Mouse (Mus musculus) brain, embryonic 18.5 days (tissue): ENCODE data around the gene Kremen2.
A peak's percentile ranks its signal among the peaks of the same experiment; 100 is the strongest.

Experiments used
- DNase-seq: peaks from one replicate; pipeline ENCODE4 v3.0.0-alpha.2; 2012; ENCODE audit warnings: low read depth, low spot score

Gene Kremen2

GRCm38 (mm10) chr17:23737493-23738445 is 7.9 kb downstream of the Kremen2 start:
- no peak for DNase-seq

DNA sequence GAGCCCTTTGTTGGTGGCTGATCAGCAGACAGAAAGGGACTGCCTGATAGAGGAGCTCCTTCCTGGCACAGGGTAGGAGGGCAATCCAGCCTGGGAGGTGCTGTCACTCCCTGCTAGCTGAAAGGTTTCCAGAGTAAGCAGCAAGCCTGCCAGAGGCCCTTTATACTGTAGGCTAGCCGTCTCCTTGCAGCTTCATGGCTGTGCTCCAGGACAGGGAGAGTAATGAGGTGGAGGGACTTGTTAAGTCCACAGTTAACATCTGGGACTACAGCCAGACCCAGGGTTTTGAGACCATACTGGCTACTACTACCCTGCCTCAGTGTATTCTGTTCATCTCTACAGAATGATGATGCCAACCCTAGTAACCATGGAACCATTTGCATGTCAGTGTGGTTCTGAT is 11.3 kb downstream of the Kremen2 start:
- no peak for DNase-seq

DNA sequence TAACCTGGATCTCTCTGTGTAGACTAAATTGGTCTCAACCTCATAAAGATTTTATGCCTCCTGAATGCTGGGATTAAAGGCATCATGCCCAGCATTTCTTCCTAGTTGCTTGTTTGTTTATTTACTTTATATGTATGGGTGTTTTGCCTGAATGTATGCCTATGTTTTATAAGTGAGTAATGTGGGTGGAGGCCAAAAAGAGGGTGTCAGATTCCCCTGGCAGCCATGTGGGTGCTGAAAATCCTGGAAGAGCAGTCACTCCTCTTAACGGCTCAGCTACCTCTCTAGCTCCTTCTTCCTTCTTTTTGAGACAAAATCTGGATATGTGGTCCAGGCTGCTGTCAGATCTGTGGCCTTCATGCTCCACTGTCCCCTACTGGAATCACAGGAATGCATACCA is 15.2 kb downstream of the Kremen2 start:
- DNase-seq = no peak

DNA sequence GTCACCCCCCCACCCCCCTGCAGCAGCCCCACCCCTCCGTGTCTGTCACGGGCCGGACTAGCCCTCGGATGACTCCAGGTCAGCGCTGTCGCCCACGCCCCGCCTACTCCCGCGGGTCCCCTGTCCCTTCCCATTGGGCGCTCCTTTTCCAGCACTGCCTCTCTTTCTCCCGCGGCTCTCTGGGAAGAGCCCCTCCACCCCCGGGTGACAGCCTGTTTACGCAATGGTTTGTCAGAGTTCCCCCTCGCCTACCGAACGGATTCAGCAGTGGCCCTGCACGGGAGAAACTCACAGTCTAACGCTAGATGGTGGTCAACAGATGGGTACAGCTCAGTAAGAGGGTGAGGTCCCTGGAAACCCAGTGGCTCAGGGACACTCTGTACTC is 18.9 kb downstream of the Kremen2 start:
- no peak for DNase-seq

- peak; percentile 84 for DNase-seq
Observed at GRCm38 (mm10) chr17:23725999-23726757, 19.5 kb downstream of the Kremen2 start, which contains the start of gene Pkmyt1. Pkmyt1 (plus strand) TSS chr17:23726336.

- DNase-seq = no peak
Observed at GRCm38 (mm10) chr17:23725477-23725876, 20.2 kb downstream of the Kremen2 start.

GRCm38 (mm10) chr17:23722376-23723125 is 23.1 kb downstream of the Kremen2 start, which contains the start of gene 1520401A03Rik:
1520401A03Rik (minus strand) TSS chr17:23722783.
- DNase-seq = no peak

DNA sequence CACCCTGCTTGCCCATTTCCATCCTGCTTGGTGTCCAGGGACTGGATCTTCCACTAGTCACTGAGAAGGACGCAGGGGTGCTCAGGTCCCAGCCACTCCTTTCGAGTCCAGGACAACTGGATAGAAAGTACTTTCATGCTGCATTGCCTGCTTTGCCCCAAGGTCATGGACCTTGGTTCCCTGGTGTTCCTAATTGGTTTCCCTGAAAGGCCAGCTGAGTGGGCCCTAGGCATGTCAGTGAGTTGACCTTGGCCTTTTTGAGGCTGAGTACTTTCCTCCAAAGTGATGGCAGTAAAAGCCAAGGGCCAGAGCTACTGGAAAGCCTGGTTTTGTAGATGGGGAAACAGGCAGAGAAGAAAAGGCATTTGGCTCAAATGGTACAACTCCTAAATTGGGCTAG is 23.7 kb downstream of the Kremen2 start:
- no peak for DNase-seq

DNA sequence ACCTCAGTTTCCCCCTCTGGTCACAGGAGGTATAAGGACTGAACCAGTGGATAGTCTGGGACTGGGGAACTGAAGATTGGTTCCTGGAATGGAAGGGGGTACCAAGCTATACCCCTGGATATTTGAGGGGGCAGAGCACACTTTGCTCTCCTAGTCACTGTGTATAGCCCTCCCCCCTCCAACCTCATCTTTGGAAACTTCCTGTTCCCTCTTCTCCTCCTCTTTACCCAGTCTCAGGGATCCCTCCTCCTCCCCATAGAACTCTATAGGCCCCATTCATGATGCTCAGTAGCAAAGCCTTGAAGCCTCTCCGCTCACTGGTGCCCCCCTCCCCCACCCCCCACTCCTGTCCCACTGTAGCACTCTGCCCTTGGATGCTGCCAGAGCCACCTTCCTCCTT is 26.2 kb downstream of the Kremen2 start:
- DNase-seq = no peak

DNA sequence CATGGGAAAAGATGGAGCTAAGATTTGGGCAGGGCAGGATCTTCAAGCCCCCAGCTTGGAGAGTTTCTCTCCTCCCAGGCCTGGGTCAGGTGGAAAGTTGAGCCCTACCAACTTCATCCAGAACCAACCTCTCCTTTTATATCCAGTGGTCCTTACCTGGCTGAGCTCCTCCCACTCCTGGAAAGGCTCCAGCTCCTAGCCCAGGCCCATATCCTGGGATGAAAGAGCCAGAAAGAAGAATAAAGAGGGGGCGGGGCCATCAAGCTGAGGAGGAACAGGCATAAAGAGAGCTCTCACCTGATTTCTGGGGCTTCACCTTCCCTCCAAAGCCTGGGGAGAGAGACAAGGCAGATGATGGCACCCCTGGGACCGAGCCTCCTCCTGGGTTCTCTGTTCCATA is 28.6 kb downstream of the Kremen2 start:
- DNase-seq = no peak

DNA sequence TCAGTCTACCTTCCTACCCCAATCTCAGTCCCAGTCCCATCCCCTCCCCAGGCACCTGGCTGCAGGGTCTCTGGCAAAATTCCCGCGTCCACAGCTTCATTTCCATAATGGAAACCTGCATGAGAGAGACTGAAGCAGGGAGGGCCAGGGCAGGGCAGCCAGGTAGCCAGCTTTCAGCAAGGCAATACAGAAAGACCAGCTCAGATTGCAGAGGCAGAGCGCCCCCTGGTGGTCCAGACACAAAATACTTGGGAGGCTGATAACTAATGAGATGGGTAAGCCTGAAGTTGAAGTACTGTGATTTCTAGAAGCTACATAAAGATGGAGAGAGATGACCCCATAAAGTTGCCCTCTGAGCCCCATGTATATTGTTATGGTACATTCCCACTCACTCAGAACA is 39.4 kb downstream of the Kremen2 start:
- DNase-seq = no peak

- no peak for DNase-seq
Observed at GRCm38 (mm10) chr17:23705525-23706104, 40.0 kb downstream of the Kremen2 start.

DNA sequence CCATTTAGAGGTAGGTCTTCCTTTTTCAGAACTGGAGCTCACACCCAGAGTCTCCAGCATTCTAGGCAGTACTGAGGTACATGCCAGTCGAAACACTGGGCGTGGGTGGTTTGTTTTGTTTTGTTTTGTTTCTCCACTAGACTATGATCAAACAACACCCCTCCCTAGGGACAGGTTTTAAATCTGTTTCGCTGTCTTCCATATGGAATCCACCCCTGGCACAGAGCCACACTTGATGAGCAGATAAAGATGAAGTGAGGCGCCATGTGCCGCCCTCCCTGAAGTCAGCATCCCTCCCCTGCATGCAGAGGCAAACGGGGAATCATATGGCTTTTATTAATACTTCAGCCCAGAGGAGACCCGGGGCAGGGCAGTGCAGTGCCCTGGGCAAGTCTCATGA is 40.9 kb downstream of the Kremen2 start:
- DNase-seq = no peak

GRCm38 (mm10) chr17:23703301-23703700 is 42.3 kb downstream of the Kremen2 start:
- DNase-seq = no peak

- DNase-seq = peak; percentile 73
Observed at GRCm38 (mm10) chr17:23700079-23700478, 45.6 kb downstream of the Kremen2 start.

DNA sequence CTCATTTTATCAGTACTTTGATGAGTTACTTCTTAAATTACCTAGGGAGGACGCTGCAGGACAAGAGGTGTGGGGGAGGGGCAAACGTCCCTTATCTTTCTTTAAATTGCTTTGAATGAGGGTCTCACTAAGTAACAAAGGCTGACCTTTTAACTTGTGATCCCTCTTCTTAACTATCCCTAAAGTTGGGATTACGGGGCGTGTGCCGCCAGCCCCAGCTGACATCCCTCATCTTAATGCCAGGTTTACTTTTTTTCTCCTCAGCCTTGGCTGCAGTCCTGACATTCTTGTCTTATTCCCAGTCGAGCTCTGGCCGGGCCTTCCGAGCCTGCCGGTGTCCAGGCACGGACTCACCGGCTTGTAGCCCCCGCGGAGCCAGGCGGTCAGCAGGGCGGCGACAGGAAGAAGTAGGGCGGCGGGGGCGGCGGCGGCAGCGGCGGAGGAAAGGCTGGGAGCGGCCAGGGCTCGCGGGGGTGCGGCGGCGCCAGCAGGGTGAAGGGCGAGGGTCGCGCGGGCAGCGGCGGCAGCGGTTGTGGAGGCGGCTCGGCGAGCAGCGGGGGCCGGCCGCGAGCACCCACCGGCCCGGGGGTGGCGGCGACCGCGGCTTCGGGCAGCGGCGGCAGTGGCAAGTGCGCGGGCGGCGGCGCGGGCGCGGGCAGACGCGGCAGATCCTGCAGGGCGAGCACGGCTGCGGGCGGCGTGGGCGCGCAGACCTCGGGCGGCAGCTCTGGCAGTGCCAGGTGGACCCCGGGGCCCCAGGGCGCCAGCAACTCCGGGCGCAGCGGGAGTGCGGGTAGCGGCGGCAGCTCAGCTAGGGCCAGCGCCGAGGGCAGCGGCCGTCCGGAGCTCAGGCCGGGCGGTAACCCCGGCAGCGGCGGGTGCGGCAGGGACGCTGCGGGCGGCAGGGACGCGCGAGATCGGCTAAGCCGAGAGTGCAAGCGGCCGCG is 46.2 kb downstream of the Kremen2 start:
- DNase-seq = no peak

DNA sequence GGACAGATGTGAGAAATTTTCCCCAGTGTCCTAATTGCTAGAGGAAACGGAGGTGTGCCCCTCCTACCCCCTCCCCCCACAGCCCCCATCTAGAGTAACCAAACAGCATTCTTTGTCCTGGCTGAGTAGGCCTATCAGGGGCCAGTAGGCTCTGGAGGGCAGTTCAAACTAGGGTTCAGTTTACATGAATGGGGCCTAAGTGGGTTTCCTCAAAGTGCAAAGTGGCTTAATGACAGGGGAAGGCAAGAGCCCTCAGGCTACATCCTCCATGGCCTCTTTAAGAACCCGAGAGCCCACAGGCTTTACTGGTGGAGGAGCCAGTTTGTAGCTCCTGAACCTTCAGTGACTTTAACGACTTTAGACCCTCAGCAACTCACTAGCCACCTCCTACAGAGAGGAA is 49.8 kb downstream of the Kremen2 start:
- no peak for DNase-seq

GRCm38 (mm10) chr17:23694491-23694890 is 51.1 kb downstream of the Kremen2 start:
- DNase-seq = no peak
